Mouse (Mus musculus) lung, adult 2 months (tissue): ENCODE data around the gene Ssxb3.
"Not testable (repeated sequence)": the region's sequence is repeated elsewhere in the genome, so short reads cannot be mapped to it uniquely, and the experiment has no call there.

Source experiments
- CTCF ChIP-seq: fragments of 200-500 bp; IDR thresholded peaks from 2 replicates; pipeline ENCODE4 v1.5.1; 2011; ENCODE audit warnings: mild to moderate bottlenecking, low read length, control low read depth; ENCODE audit not compliant: insufficient read depth
- POLR2A ChIP-seq: fragments of 200-500 bp; IDR thresholded peaks from 2 replicates; pipeline ENCODE4 v1.6.1; 2011; ENCODE audit warnings: low read depth, mild to moderate bottlenecking, control low read depth, low read length, borderline replicate concordance; ENCODE audit errors: extremely low read depth

DNA sequence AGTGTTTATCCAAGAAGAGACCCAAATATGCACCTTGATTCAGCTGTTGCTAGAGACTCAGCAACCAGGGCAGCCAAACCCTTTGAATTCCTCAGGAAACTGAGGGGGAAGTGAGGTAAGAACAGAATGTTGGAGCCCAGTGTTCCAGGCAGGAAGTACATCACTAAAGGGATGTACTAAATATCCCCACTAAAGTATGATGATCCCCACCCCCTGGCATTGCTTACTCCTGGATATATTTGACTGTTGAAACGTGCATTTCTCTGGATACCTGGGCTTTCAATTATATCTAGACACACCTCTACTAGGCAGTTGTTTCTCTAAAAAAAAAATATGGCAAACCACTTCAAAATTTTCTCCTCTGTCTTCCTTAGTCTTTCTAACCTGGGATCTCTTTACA, at the start of gene Ssxb3:
- TF ChIP-seq CTCF, POLR2A: not testable (repeated sequence)
